Mouse (Mus musculus) C2C12 (cell line): ENCODE measurements at regions not wholly inside any gene's neighbourhood (a gene's known extent, or its start where the extent isn't known, plus 50 kb on each side); places are given as distances from the start of the nearest gene placed in this dataset.

Experiments used
- H3K27me3 ChIP-seq: one replicate; pipeline ENCODE4 v1.6.1; 2011; ENCODE audit not compliant: control insufficient read depth, insufficient read depth, insufficient read length
- H3K36me3 ChIP-seq: one replicate; pipeline ENCODE4 v1.6.1; 2011; ENCODE audit not compliant: control insufficient read depth, insufficient read depth
- H3K4me3 ChIP-seq: one replicate; pipeline ENCODE4 v1.5.1; 2011; ENCODE audit warnings: mild to moderate bottlenecking, control low read depth; ENCODE audit not compliant: poor library complexity, insufficient read depth, severe bottlenecking
- H3K79me2 ChIP-seq: one replicate; pipeline ENCODE4 v1.6.1; 2011; ENCODE audit not compliant: control insufficient read depth, insufficient read depth
- H3K79me3 ChIP-seq: one replicate; pipeline ENCODE4 v1.6.1; 2011; ENCODE audit warnings: low read depth, control low read depth
- H3ac ChIP-seq: one replicate; pipeline ENCODE3; 2011; ENCODE audit warnings: low read depth; ENCODE audit not compliant: control insufficient read depth, insufficient read length
- CEBPB ChIP-seq: IDR thresholded peaks from one replicate; pipeline ENCODE4 v1.6.1; 2011; ENCODE audit warnings: low read depth, mild to moderate bottlenecking, control low read depth, moderate library complexity
- CTCF ChIP-seq: IDR thresholded peaks from one replicate; pipeline ENCODE4 v1.5.1; 2011; ENCODE audit not compliant: control insufficient read depth, insufficient read depth, insufficient read length
- FOSL1 ChIP-seq: IDR thresholded peaks from one replicate; pipeline ENCODE4 v1.8.0; 2011; ENCODE audit warnings: mild to moderate bottlenecking, low read length; ENCODE audit not compliant: poor library complexity, insufficient read depth, severe bottlenecking
- MAX ChIP-seq: IDR thresholded peaks from one replicate; pipeline ENCODE4 v1.6.1; 2011; ENCODE audit warnings: mild to moderate bottlenecking, control low read depth
- MYOD1 ChIP-seq: IDR thresholded peaks from one replicate; pipeline ENCODE4 v1.6.1; 2011; ENCODE audit warnings: low read depth; ENCODE audit not compliant: control insufficient read depth, insufficient read length
- MYOG ChIP-seq: IDR thresholded peaks from one replicate; pipeline ENCODE4 v1.6.1; 2011; ENCODE audit not compliant: control insufficient read depth, insufficient read length; ENCODE audit errors: extremely low read depth
- USF1 ChIP-seq: IDR thresholded peaks from one replicate; pipeline ENCODE4 v1.6.1; 2011; ENCODE audit warnings: low read depth, mild to moderate bottlenecking, control low read depth, moderate library complexity

- no peaks in the 10 kb centered on the region for H3K79me3 ChIP-seq
- no peak for TF ChIP-seq FOSL1
- H3K4me3 ChIP-seq = no peak overlapping the region
- H3ac ChIP-seq = no peak overlapping the region
- H3K27me3 ChIP-seq = no peaks in the 10 kb centered on the region
- H3K79me2 ChIP-seq = no peaks in the 10 kb centered on the region
- no peaks in the 10 kb centered on the region for H3K36me3 ChIP-seq
Observed at GRCm38 (mm10) chr11:22608945-22609344, 97.1 kb downstream of the Tmem17 start.

DNA sequence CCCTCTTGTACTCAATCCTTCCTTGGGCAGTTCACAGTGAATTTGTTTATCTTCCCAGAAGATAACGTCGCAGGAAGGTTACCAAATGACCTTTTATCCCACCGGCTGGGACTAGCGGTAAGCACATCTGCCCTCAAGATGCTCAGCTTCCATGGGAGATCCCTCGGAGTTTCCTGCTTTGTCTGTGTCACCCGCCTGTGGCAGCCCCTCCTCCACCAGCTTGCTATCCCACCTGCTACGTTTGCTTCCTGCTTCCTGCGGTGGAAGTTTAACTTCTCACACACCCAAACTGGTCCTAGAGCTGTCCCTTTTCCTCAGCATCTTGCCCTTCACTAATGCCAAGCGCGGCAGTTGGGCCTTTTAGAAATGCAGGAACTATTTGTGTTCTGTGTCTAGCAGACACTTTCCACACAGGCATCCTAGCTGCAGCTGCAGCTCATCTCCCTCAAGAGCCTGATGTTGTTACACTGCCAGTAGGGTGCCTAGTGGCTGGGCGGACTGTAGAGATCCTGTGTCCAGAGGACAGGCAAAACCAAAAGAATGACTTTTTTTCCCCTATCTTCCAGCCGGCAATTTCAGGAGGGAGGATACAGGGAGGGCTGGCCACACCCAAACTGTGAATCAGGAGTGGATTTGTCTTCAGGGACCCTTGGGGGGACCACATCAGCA is 98.7 kb downstream of the Tmem17 start:
- no peak for TF ChIP-seq FOSL1
- no peak for TF ChIP-seq CEBPB
- TF ChIP-seq USF1 = no peak
- no peak for TF ChIP-seq CTCF
- no peak for TF ChIP-seq MAX
- TF ChIP-seq MYOD1 = no peak
- no peak for TF ChIP-seq MYOG
- no peak overlapping the region for H3ac ChIP-seq
- no peaks in the 10 kb centered on the region for H3K36me3 ChIP-seq
- no peaks in the 10 kb centered on the region for H3K79me3 ChIP-seq
- H3K4me3 ChIP-seq = no peak overlapping the region
- H3K79me2 ChIP-seq = no peaks in the 10 kb centered on the region
- H3K27me3 ChIP-seq = no peaks in the 10 kb centered on the region

- H3K36me3 ChIP-seq = no peaks in the 10 kb centered on the region
- no peaks in the 10 kb centered on the region for H3K79me2 ChIP-seq
- no peaks in the 10 kb centered on the region for H3K27me3 ChIP-seq
- no peaks in the 10 kb centered on the region for H3K79me3 ChIP-seq
- TF ChIP-seq USF1 = no peak
- TF ChIP-seq MYOD1 = no peak
- no peak for TF ChIP-seq CTCF
- no peak for TF ChIP-seq CEBPB
- no peak for TF ChIP-seq MYOG
- no peak for TF ChIP-seq MAX
- no peak for TF ChIP-seq FOSL1
- H3ac ChIP-seq = no peak overlapping the region
- H3K4me3 ChIP-seq = no peak overlapping the region
Observed at GRCm38 (mm10) chr11:22611102-22611869, 99.4 kb downstream of the Tmem17 start.

- TF ChIP-seq CTCF (no peak), MYOG (no peak), MYOD1 (no peak), FOSL1 (no peak), MAX (no peak), USF1 (no peak), CEBPB (no peak)
- Histone ChIP-seq H3K36me3 (no peaks in the 10 kb centered on the region), H3K4me3 (no peak overlapping the region), H3ac (no peak overlapping the region), H3K79me2 (no peaks in the 10 kb centered on the region), H3K27me3 (no peaks in the 10 kb centered on the region), H3K79me3 (no peaks in the 10 kb centered on the region)
Observed at GRCm38 (mm10) chr11:22613500-22613899, 101.6 kb downstream of the Tmem17 start.

- peak; percentile 98 for TF ChIP-seq CTCF
- TF ChIP-seq MYOD1 = no peak
- no peak for TF ChIP-seq MAX
- TF ChIP-seq FOSL1 = no peak
- no peak for TF ChIP-seq MYOG
- no peak for TF ChIP-seq USF1
- TF ChIP-seq CEBPB = no peak
- Histone ChIP-seq H3ac (peak overlapping the region; percentile 50), H3K79me2 (no peaks in the 10 kb centered on the region), H3K4me3 (no peak overlapping the region), H3K27me3 (no peaks in the 10 kb centered on the region), H3K36me3 (no peaks in the 10 kb centered on the region), H3K79me3 (no peaks in the 10 kb centered on the region)
Observed at GRCm38 (mm10) chr11:22617204-22617874, 105.5 kb downstream of the Tmem17 start.
